Mouse (Mus musculus): ENCODE measurements around the gene Olfr1380. TPM values are rescaled to one million over a fixed set of nuclear protein-coding genes. Genes with fewer than 3 reads are reported as not detected.

The Olfr1380 gene
- not detected for polyA plus RNA-seq (2012; fragmentation: generic; extraction: Trizol)

DNA sequence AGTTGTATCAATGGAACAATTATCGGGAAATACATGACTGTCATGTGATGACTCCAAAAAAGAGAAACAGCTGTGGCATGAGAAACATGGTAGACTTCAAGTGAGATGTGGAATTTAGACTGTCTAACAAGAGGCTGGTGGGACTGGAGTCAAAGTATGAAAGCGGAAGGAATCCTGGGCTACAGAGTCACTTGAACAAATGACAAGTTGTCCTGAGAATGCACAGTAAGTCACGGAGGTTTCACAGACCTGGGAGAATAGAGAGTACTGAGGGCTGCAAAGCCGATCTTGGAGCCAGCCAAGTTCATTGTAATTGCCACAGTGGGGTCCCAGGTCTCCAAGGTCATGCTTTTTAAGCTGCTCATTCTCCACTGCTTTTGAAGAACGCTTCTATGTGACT is at the start of gene Olfr1380:
Olfr1380 (plus strand) TSS at position 301 of the 400 bp plus-strand sequence.

DNA sequence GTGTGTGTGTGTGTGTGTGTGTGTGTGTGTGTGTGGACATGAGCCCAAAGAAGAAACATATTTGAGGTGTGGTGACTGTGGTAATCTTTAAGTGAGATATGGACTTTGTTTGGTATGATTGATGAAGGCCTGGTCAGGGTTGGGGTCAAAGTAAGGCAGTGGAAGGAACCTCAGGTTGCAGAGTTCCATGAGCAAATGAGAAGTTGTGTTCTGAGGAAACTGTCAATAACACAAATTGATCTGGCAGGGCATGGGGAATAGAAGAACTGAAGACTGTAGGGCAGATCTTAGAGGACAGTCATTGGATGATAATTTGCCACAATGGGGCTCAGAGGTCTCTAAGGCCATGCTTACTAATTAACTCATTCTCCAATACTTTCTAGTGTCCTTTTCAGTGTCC is 37.3 kb upstream of the Olfr1380 start, which contains the start of gene Olfr1383:
Olfr1383 (plus strand) TSS at position 301 of the 400 bp plus-strand sequence.

DNA sequence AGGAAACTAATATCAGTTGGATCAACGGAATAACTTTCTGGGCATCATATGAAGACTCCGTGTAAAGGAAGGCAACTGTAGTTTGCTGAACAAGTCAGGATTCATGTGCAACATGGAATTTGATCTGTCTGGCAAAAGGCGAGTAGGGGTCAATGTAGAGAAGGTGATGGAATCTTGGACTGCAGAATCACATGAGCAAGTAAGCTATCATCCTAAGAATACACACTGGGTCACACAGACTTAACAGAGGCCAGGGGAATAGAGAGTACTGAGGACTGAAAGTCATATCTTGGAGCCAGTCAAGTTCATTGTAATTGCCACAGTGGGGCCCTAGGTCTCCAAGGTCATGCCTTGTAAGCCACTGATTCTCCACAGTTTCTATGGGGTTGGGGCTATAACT is 28.7 kb upstream of the Olfr1380 start, which contains the start of gene Olfr1382:
Olfr1382 (plus strand) TSS at position 301 of the 400 bp plus-strand sequence.

DNA sequence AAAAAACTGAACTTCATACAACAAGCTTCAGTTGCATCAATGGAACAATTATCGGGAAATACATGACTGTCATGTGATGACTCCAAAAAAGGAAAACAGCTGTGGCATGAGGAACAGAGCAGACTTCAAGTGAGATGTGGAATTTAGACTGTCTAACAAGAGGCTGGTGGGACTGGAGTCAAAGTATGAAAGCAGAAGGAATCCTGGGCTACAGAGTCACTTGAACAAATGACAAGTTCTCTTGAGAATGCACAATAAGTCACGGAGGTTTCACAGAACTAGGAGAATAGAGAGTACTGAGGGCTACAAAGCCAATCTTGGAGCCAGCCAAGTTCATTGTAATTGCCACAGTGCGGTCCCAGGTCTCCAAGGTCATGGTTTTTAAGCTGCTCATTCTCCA is 13.5 kb upstream of the Olfr1380 start, which contains the start of gene Olfr1381:
Olfr1381 (plus strand) TSS at position 301 of the 400 bp plus-strand sequence.

DNA sequence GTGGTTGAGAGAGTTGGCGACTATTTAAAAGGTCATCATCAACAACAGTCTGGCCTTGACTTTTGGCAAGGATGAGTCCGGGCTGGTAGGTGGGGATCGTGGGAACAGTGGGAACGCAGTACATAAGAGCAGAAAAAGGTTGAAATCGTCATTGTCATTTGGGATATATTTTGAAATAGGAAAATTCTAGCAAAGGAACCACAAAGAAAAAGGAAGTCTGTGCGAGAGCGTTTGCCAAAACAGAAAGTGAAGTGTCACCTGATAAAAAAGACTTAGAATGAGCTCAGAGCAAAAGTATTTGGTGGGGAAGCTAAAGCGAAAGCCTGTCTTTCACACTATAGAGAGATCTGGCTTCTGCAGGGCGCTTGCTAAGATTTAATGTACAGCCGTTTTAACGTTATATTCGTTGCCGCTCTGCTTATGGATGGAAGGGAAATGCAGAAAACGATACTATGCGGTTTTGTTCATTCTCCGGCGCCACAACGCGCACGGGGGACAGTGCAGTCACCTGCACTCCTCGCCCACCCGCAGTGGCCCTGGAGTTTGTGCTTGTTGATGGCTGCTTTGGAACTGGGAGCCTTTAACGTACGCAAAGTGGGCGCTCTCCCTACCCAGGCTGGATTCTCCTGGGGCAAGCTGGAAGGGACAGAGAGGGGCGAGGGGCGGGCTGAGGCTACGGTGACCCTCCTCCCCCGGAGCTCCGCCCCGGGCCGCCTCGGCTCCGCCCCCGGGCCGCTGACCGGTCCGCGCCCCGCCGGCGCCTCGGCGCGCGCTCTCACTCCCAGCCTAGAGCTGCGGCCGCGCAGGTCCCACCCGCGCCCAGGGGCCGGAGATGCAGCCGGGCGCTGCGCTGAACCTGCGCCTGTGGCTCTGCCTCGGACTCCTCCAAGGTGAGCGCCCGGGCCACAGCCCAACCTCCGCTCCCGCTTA is 52.5 kb downstream of the Olfr1380 start, which contains the start of gene Flt4:
Flt4 (plus strand) TSS at position 326 of the 930 bp plus-strand sequence.

Other genes starting within 250 kb of the Olfr1380 start
- gene Olfr1391, start 234.1 kb upstream of the Olfr1380 start, polyA plus RNA-seq (2012; fragmentation: generic; extraction: Trizol): not detected
- gene Olfr1390, start 221.7 kb upstream of the Olfr1380 start, polyA plus RNA-seq (2012; fragmentation: generic; extraction: Trizol): not detected
- not detected for gene Olfr1389, start 133.8 kb upstream of the Olfr1380 start, polyA plus RNA-seq (2012; fragmentation: generic; extraction: Trizol)
- gene Olfr1388, start 120.3 kb upstream of the Olfr1380 start, polyA plus RNA-seq (2012; fragmentation: generic; extraction: Trizol): under 1 TPM; 0.01 TPM
- gene Olfr1387, start 101.5 kb upstream of the Olfr1380 start, polyA plus RNA-seq (2012; fragmentation: generic; extraction: Trizol): not detected
- gene Olfr1386, start 91.8 kb upstream of the Olfr1380 start, polyA plus RNA-seq (2012; fragmentation: generic; extraction: Trizol): not detected
- gene Olfr1385, start 67.8 kb upstream of the Olfr1380 start, polyA plus RNA-seq (2012; fragmentation: generic; extraction: Trizol): under 1 TPM in 1 of 2 experiments, not detected in 1; 0.01 TPM
- gene Olfr1384, start 50.2 kb upstream of the Olfr1380 start, polyA plus RNA-seq (2012; fragmentation: generic; extraction: Trizol): not detected
- gene Olfr1383, start 37.2 kb upstream of the Olfr1380 start, polyA plus RNA-seq (2012; fragmentation: generic; extraction: Trizol): not detected
- not detected for gene Olfr1382, start 28.6 kb upstream of the Olfr1380 start, polyA plus RNA-seq (2012; fragmentation: generic; extraction: Trizol)
- not detected for gene Olfr1381, start 13.4 kb upstream of the Olfr1380 start, polyA plus RNA-seq (2012; fragmentation: generic; extraction: Trizol)
- gene Flt4, start 52.4 kb downstream of the Olfr1380 start, polyA plus RNA-seq (2012; fragmentation: generic; extraction: Trizol): not detected
- gene Scgb3a1, start 106.7 kb downstream of the Olfr1380 start, polyA plus RNA-seq (2012; fragmentation: generic; extraction: Trizol): not detected
- 10 to 100 TPM in 1 of 2 experiments, 1 to 10 TPM in 1; 1.2 to 10.5 TPM for gene Cnot6, start 155.8 kb downstream of the Olfr1380 start, polyA plus RNA-seq (2012; fragmentation: generic; extraction: Trizol)
- gene Gfpt2, start 237.3 kb downstream of the Olfr1380 start, polyA plus RNA-seq (2012; fragmentation: generic; extraction: Trizol): not detected